Mouse (Mus musculus) midbrain, embryonic 12.5 days (tissue): ENCODE measurements around the gene Gm38392. TPM values are rescaled to one million over a fixed set of nuclear protein-coding genes. Genes with fewer than 3 reads are reported as not detected.

ENCODE experiments used
- ATAC-seq: fragments of 200-750 bp; cut with Nextera tagmentation; 2 replicates; pipeline ENCODE4 v1.8.0; 2017; ENCODE audit warnings: low read depth, moderate TSS enrichment, moderate library complexity; ENCODE audit not compliant: low FRiP score
- H3K27ac ChIP-seq: fragments of 300-500 bp; sonication (generic); replicated peaks from 2 replicates; pipeline ENCODE4 v1.5.1; 2016; ENCODE audit warnings: mild to moderate bottlenecking
- H3K27me3 ChIP-seq: fragments of 300-500 bp; sonication (generic); 2 replicates; pipeline ENCODE4 v1.6.1; 2016; ENCODE audit warnings: mild to moderate bottlenecking
- H3K36me3 ChIP-seq: fragments of 300-500 bp; sonication (generic); 2 replicates; pipeline ENCODE4 v1.6.1; 2016
- H3K4me1 ChIP-seq: fragments of 300-500 bp; sonication (generic); 2 replicates; pipeline ENCODE4 v1.6.1; 2016
- H3K4me2 ChIP-seq: fragments of 300-500 bp; sonication (generic); replicated peaks from 2 replicates; pipeline ENCODE4 v1.6.1; 2016; ENCODE audit warnings: mild to moderate bottlenecking, moderate library complexity
- H3K4me3 ChIP-seq: fragments of 300-500 bp; sonication (generic); 2 replicates; pipeline ENCODE4 v1.5.1; 2016; ENCODE audit warnings: mild to moderate bottlenecking
- H3K9ac ChIP-seq: fragments of 300-500 bp; sonication (generic); replicated peaks from 2 replicates; pipeline ENCODE4 v1.6.1; 2016; ENCODE audit warnings: mild to moderate bottlenecking, moderate library complexity
- H3K9me3 ChIP-seq: fragments of 300-500 bp; sonication (generic); 2 replicates; pipeline ENCODE4 v1.6.1; 2016; ENCODE audit warnings: mild to moderate bottlenecking
- WGBS: fragments of 180-500 bp; shearing (Covaris S2); methylation state at CpG from one replicate; pipeline ENCODE4 v1.1.7; 2016; 5-methylcytosine and 5-hydroxymethylcytosine counted together
- polyA plus RNA-seq: library from polyadenylated mRNA; unstranded; fragments of >200 nt; fragmentation: Nextera tagmentation; extraction: Ambion mirVana; gene quantifications from 2 replicates; pipeline ENCODE4 v1.2.1, GENCODE M21; 2016

Gm38392 gene
- polyA plus RNA-seq, 1 experiment from 2014 or later = not detected

DNA sequence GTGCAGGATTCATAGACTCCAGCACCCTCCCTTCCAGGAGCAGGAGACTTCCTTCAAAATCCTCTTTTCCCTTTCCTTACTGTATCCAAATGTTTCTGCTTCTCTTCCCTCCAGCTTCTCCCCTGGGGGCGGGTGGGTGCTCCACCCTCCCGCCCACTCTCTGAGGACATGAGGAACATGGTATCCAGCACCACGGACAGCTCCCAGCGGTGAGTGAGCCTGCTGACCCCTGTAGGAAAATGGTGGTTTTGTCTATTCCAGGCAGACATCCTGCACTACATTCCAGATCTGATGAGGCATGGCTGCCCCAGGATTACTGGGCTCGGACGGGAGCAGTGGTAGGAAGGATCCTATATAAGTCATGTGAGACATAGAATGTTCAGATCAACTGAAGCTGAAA is 66.2 kb downstream of the Gm38392 start:
- H3K4me3 ChIP-seq = no peak overlapping the region
- H3K27ac ChIP-seq = peak overlapping the region; percentile 82
- H3K9me3 ChIP-seq = no peaks in the 10 kb centered on the region
- peaks cover 99% of the 10 kb centered on the region for H3K27me3 ChIP-seq
- ATAC-seq = no peak
- peaks cover 86% of the 10 kb centered on the region for H3K4me1 ChIP-seq
- H3K9ac ChIP-seq = peak overlapping the region; percentile 20; the same call in 1 of the 2 replicates
- WGBS = 3% methylated on average over 6 of the region's 6 CpGs
- H3K4me2 ChIP-seq = peak overlapping the region; percentile 31
- H3K36me3 ChIP-seq = peaks cover 31% of the 10 kb centered on the region

DNA sequence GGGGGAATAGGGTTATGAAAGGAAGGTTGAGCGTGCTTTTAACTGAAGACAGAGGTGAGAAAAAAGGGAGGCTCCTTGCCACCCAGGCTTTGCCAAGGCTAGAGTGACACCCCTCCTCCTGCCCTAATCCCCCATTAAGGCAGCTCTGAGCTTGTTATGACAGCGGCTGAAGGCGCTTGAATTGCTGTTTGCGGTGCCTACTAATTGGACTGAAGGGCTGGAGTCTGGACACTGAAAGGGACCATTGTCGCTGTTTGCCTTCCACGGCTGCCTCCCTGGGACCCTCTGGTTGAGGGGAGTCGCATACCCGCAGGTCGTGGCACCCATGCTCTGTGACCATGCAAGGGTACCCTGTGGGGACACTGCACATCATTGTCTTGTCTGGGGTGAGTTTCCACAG is 67.1 kb downstream of the Gm38392 start:
- 6% methylated on average over 9 of the region's 9 CpGs for WGBS
- H3K27me3 ChIP-seq = peaks cover 99% of the 10 kb centered on the region
- peak overlapping the region; percentile 20 for H3K9ac ChIP-seq
- peak overlapping the region; percentile 82 for H3K27ac ChIP-seq
- H3K4me1 ChIP-seq = peaks cover 84% of the 10 kb centered on the region
- peak; percentile 42; the same call in 1 of the 2 replicates for ATAC-seq
- no peaks in the 10 kb centered on the region for H3K9me3 ChIP-seq
- H3K4me3 ChIP-seq = no peak overlapping the region
- peak overlapping the region; percentile 60 for H3K4me2 ChIP-seq
- H3K36me3 ChIP-seq = peaks cover 29% of the 10 kb centered on the region

DNA sequence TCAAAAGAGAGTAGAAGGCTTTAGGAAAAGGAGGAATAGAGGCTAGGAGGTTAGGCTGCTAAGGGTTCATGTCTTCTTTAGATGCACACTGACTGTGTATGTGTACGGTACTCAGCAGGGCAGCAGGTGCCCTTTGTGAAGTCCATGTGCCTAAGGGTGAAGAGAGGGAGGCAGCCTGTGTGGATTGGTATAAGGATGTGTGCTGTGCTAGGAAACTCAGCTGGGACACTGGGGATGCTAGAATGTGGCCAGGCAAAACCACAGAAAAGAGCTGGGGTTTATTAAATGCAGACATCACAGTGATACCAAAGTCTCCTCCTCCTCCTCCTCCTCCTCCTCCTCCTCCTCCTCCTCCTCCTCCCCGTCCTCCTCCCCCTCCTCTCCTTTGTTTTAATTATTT is 69.3 kb downstream of the Gm38392 start:
- Histone ChIP-seq H3K36me3 (peaks cover 7% of the 10 kb centered on the region; the same call in 1 of the 2 replicates), H3K9me3 (no peaks in the 10 kb centered on the region), H3K4me2 (peak overlapping the region; percentile 60), H3K4me3 (peak overlapping the region; percentile 55), H3K27me3 (peaks cover 99% of the 10 kb centered on the region), H3K9ac (peak overlapping the region; percentile 75), H3K27ac (peak overlapping the region; percentile 17; the same call in 1 of the 2 replicates), H3K4me1 (peaks cover 82% of the 10 kb centered on the region)
- no peak for ATAC-seq
- WGBS = 27% methylated on average over 1 of the region's 2 CpGs

DNA sequence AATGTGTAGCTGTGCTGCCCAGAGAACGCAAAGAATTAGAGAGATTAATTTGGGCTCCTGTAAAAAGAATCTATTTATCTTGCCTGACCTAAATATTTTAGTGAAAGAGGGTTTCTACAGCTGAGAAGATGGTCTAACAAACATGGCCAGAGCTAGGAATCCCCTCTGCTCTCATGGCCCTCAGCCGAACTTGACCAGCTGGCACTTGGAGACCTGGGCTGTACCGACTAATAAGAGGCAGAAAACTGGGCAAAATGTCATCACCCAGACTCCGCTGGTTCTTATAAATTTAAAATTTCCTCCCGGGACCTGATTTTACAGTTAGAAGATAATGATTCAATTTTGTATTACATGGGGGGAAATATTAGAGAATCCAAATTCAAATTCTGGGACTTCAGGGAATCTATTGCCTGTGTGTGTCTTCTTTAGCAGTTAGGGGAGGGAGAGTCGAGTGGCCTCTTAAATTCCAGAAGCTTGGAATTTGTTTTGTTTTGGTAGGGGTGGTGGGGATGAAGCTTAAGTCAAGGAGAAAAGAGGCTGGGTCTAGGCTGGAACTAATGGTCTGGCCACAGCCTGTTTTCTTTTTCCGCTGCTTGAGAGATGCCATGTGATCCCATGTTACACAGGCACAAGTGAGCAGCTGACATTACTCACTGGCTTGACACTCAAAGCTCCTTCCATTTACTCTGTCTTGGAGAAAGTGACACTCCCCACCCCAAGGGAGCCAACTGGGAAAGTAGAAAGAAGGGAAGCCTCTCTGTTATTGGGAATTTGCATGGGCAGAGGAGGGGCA is 70.3 kb downstream of the Gm38392 start:
- Histone ChIP-seq H3K36me3 (0 out of 2 replicates have a peak, but pooled peaks cover 5% of the 10 kb centered on the region), H3K27me3 (peaks cover 98% of the 10 kb centered on the region), H3K9ac (peak overlapping the region; percentile 75), H3K4me1 (peaks cover 82% of the 10 kb centered on the region), H3K4me2 (peak overlapping the region; percentile 60), H3K27ac (peak overlapping the region; percentile 56; the same call in 1 of the 2 replicates), H3K4me3 (peak overlapping the region; percentile 55), H3K9me3 (no peaks in the 10 kb centered on the region)
- ATAC-seq = no peak
- 8% methylated on average over 7 of the region's 7 CpGs for WGBS

DNA sequence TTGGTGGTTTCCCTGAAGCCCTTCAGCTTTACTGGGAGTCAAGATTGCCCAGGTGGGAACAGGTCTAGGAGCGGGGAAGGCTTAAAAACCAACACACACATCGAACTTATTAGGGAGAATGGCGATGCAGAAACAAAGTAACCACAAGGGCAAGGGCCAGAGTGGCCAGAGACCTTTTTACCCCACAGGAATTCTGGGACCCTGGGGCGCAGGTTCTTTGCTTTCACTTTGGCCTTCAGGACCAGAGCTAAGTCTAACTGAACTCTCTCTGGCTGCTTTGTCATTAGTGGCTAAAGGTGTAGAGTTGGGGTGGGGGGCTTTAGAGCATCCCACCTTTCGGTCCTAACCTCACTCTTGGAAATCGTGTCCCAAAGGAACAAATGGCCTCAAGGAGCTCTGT is 70.9 kb downstream of the Gm38392 start:
- H3K36me3 ChIP-seq = 0 out of 2 replicates have a peak, but pooled peaks cover 5% of the 10 kb centered on the region
- peak overlapping the region; percentile 75 for H3K9ac ChIP-seq
- WGBS = 5% methylated on average over 6 of the region's 6 CpGs

DNA sequence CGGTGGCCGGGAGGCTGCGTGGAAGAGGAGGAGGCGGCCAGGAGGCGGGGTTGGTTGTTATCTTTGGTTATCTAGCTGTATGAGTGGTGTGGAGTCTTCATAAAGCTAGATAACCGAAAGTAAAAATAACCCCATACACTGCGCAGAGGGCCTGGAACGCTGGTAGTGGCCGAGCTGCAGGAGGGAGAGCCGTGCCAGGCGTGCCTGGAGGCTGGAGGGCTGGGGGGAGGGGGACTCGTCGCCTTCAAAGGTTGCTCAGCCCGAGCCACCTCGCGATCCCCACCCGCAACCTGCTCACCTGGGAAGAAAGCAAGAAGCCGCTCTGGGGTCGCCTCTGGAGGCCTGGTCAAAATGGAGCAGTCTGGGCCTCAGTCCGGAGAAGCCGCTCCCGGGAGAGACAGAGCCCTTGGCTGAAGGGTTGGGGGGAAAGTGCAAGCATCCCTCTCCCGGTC is 71.4 kb downstream of the Gm38392 start:
- Histone ChIP-seq H3K36me3 (0 out of 2 replicates have a peak, but pooled peaks cover 5% of the 10 kb centered on the region), H3K9me3 (no peaks in the 10 kb centered on the region), H3K4me1 (peaks cover 75% of the 10 kb centered on the region), H3K27ac (peak overlapping the region; percentile 56), H3K4me2 (peak overlapping the region; percentile 60), H3K4me3 (peak overlapping the region; percentile 55), H3K27me3 (peaks cover 98% of the 10 kb centered on the region), H3K9ac (peak overlapping the region; percentile 75)
- 2% methylated on average over 23 of the region's 23 CpGs for WGBS
- no peak for ATAC-seq

More for the DNA sequence above, 70.9 kb downstream of the Gm38392 start:
- peak overlapping the region; percentile 60 for H3K4me2 ChIP-seq
- no peak for ATAC-seq
- H3K4me3 ChIP-seq = peak overlapping the region; percentile 55
- H3K4me1 ChIP-seq = peaks cover 80% of the 10 kb centered on the region
- no peaks in the 10 kb centered on the region for H3K9me3 ChIP-seq
- peaks cover 98% of the 10 kb centered on the region for H3K27me3 ChIP-seq
- peak overlapping the region; percentile 56 for H3K27ac ChIP-seq

DNA sequence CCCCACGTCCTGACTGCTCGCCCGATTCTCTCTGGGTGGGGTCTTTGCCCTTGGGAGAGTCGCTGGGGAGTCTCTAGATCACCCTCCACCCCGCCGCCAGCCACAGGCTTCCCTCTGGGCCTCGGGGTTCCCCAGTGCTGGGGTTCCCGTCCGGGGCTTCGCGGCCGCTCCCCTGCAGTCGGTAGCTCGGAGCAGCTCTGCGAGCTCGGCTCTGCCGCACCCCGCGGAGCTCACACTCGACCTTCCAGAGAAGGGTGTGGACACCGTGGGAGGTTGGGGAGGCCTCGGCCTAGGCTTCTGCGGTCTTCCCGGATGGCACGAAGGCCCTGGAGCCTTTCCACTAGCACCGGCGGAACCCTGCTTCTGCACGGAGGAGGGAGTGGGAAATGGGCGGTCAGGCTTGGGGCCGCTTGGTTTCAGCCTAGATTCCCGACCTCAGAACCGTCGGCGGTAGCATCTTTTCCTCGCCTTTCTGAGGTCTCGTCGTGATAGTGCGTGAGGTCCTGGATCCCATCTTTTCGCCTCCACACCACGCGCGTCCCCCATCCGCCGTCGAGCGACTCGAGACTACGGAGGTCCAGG is 71.9 kb downstream of the Gm38392 start:
- Histone ChIP-seq H3K4me1 (peaks cover 73% of the 10 kb centered on the region), H3K9me3 (no peaks in the 10 kb centered on the region), H3K27me3 (peaks cover 98% of the 10 kb centered on the region), H3K4me3 (peak overlapping the region; percentile 55), H3K27ac (peak overlapping the region; percentile 56), H3K9ac (peak overlapping the region; percentile 75), H3K36me3 (0 out of 2 replicates have a peak, but pooled peaks cover 5% of the 10 kb centered on the region), H3K4me2 (peak overlapping the region; percentile 60)
- ATAC-seq = no peak
- 2% methylated on average over 48 of the region's 48 CpGs for WGBS

DNA sequence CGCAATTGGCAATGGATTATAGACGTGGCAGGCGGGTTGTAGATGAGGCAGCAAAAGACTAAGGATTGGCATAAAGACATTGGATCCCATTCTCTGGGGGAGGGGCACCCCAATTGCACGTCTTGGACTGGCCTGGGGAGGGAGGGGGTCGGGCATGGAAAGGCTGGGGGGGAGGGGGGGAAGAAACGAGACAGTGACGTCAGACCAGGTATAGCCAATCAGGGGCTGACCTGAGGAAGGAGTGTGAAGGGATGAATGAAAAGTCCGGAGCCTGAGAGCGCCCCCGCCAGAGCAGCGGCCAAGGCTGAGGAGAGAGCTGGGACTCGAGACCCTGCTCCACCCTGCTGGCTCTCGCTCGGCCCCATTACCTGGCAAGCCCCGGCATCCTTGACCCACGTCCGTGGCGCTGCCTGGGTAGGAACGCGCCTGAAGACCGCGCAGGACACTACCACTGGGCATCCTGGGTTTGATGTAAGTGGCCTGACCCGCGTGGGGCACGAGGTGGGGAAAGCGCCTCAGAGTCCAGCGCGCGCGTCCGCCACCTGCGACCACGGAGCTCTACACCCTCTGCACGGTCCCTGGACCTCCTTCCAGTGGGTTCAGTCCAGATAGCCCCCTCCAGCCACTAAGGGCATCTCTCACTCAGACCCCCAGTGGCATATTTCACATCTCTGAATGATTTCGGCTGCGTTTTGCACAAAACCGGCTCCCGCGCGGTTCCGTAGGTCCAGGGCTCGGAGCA is 72.6 kb downstream of the Gm38392 start:
- peaks cover 98% of the 10 kb centered on the region for H3K27me3 ChIP-seq
- 3% methylated on average over 36 of the region's 42 CpGs for whole genome bisulfite sequencing
- H3K36me3 ChIP-seq = peaks cover 5% of the 10 kb centered on the region; the same call in 1 of the 2 replicates
- H3K9me3 ChIP-seq = no peaks in the 10 kb centered on the region
- H3K9ac ChIP-seq = peak overlapping the region; percentile 75
- peak overlapping the region; percentile 60 for H3K4me2 ChIP-seq
- H3K4me1 ChIP-seq = peaks cover 73% of the 10 kb centered on the region
- peak overlapping the region; percentile 55 for H3K4me3 ChIP-seq
- H3K27ac ChIP-seq = peak overlapping the region; percentile 75
- ATAC-seq = peak; percentile 83

DNA sequence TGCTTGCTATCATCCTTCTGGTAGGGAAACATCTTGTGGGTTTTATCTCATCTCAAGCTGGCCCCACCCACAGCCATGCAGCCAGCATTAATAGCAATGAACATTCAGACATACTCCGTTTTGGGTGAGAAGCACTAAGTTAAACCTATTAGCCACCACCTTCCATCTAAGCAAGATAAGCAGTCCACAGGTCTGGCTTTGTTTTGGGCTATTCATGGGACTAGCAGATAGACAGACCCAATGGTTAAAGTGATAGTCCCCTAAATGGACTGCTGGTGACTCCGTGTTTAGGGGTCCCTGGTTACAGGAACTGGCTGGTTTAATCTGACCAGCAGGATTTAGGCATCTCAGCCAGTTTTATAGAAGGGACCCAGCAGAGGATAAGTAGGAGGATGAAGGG is 74.0 kb downstream of the Gm38392 start:
- WGBS = 3% methylated on average over 2 of the region's 2 CpGs
- Histone ChIP-seq H3K4me2 (peak overlapping the region; percentile 60), H3K9ac (peak overlapping the region; percentile 39), H3K36me3 (peaks cover 5% of the 10 kb centered on the region; the same call in 1 of the 2 replicates), H3K9me3 (no peaks in the 10 kb centered on the region), H3K4me1 (peaks cover 71% of the 10 kb centered on the region), H3K27me3 (peaks cover 99% of the 10 kb centered on the region), H3K27ac (peak overlapping the region; percentile 75), H3K4me3 (peak overlapping the region; percentile 55)
- ATAC-seq = no peak

DNA sequence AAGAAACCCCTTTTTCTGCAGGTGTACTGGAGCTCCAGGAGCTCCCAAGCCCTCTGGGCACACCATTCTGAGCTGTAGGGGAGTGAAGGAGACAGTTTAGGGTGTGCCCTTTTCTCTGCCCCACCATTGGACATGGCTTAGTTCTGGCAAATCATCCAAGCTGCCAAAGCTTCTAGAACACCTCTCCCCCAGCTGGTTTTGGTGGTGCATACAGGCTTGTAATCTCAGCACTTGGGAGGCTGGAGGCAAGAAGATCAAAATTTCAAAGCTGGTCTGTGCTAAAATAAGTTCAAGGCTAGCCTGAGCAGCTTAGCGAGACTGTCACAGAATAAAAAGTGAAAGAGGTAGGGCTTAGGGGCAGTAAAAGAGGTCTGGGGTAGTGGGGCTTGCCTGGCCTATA is 74.7 kb downstream of the Gm38392 start:
- WGBS = 17% methylated on average over 1 of the region's 1 CpGs

DNA sequence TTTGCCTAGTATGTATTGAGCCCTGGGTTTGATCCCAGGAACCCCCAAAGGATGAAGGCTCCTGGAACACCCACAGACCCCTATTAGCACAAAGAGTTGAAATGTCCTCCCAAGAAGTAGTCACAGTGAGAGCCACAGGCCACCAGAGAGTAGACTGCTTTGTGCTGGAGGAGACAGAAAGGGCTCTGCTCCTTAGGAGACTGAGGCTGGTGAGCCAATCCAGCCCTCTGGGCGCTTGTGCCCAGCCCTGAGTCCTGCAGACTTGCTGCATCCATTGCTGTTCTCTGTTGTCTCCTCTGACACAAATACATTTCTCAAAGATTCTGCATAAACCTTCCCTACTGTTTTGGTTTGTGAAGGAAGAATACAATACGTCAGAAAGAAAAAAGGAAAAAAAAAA is 76.1 kb downstream of the Gm38392 start:
- 25% methylated on average over 2 of the region's 2 CpGs for WGBS
- Histone ChIP-seq H3K27ac (peak overlapping the region; percentile 47; the same call in 1 of the 2 replicates), H3K36me3 (peaks cover 5% of the 10 kb centered on the region; the same call in 1 of the 2 replicates), H3K4me2 (peak overlapping the region; percentile 60), H3K9me3 (no peaks in the 10 kb centered on the region), H3K4me1 (peaks cover 76% of the 10 kb centered on the region), H3K4me3 (peak overlapping the region; percentile 55), H3K9ac (peak overlapping the region; percentile 75), H3K27me3 (peaks cover 99% of the 10 kb centered on the region)
- ATAC-seq = no peak

More for the DNA sequence above, 74.7 kb downstream of the Gm38392 start:
- no peak for ATAC-seq
- H3K9ac ChIP-seq = peak overlapping the region; percentile 37; the same call in 1 of the 2 replicates
- H3K9me3 ChIP-seq = no peaks in the 10 kb centered on the region
- peak overlapping the region; percentile 60 for H3K4me2 ChIP-seq
- H3K36me3 ChIP-seq = peaks cover 5% of the 10 kb centered on the region; the same call in 1 of the 2 replicates
- H3K27me3 ChIP-seq = peaks cover 99% of the 10 kb centered on the region
- peak overlapping the region; percentile 55 for H3K4me3 ChIP-seq
- H3K4me1 ChIP-seq = peaks cover 72% of the 10 kb centered on the region
- H3K27ac ChIP-seq = peak overlapping the region; percentile 49
